Mouse (Mus musculus) left cerebral cortex, adult 18-20 months (tissue): ENCODE measurements around the gene E330034G19Rik. TPM values are rescaled to one million over a fixed set of nuclear protein-coding genes. Genes with fewer than 3 reads are reported as not detected.
A peak's percentile ranks its signal among the peaks of the same experiment; 100 is the strongest.
"Not testable (repeated sequence)": the region's sequence is repeated elsewhere in the genome, so short reads cannot be mapped to it uniquely, and the experiment has no call there.

Experiments
- DNase-seq, 2 experiments: peaks; one replicate each; pipeline ENCODE4 v3.0.0; 2021 to 2022; ENCODE audit warnings: low spot score in 2 of 2, mixed read lengths in 1 of 2
- long read RNA-seq, 2 experiments: library from polyadenylated mRNA; stranded (forward); transcript quantifications; one replicate each; pipeline ENCODE4 v2.0.0; 2021
- total RNA-seq, 2 experiments: library from RNA; stranded (reverse); gene quantifications; 2 replicates each; pipeline ENCODE4 v1.2.3; 2021

Gene E330034G19Rik
- total RNA-seq = not detected
- long read RNA-seq, experiment 1 = 0 reads
- long read RNA-seq, experiment 2 = 0 reads

DNA sequence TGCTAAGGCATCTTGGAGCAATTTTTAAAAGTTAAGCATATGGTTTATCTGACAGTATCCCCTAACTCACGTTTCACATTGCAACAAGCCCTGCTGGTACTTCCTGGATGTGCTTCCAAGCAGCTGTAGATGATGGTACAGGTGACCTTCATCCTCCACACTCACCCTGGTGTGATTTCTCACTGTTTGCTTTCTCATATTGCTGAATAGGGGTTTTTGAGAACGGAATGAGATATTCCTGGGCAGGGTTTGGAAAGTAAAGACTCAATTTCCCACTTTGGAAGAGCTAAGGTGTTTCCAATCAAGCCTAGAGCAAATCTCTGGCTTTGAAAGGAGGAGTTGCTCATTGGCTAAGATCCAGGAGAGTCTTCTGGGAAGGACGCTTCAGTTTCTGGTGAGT, at the start of gene E330034G19Rik:
E330034G19Rik (plus strand) TSS at position 301 of the 400 bp plus-strand sequence.
- no peak for DNase-seq

DNA sequence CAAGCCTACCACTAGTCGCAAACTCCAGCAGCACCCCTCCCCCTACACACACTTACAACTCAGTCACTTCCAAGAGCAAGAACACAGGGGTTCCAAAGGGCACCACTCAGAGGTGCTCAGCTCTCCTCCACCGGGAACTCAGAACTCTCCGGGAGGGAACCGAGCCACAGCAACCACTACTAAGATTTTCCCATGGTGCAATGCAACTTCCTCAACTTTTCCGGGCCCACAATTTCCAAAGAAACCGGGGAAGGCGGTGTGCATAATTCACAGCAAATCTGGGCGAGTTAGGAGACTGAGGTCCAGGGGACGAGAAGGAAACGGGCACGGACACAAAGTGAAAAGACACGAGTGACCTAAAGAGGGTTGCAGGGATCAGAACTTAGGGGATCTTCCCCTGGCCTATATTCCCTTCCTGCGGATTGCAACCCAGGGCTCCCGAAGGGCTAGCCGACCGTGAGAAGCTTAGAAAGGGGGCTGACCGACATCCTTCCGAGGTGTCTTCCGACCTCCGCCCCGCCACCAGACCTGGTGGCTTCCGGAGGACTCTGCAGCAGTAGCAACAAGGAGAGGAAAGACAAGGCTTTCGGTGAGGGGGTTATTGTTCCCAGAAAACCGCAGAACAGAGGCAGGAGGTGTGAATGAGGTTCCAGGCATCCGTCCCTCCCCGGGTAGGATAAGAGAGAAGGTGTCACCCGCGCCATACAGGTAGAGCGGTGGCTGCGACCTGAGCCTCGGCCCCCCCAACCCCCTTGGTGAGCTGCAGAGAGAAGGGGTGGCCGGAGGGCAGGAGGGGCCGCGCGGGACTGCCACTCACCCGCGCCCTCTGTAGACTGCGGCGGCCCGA, 48.5 kb upstream of the E330034G19Rik start:
- peak; percentile 22 to 24 for DNase-seq

DNA sequence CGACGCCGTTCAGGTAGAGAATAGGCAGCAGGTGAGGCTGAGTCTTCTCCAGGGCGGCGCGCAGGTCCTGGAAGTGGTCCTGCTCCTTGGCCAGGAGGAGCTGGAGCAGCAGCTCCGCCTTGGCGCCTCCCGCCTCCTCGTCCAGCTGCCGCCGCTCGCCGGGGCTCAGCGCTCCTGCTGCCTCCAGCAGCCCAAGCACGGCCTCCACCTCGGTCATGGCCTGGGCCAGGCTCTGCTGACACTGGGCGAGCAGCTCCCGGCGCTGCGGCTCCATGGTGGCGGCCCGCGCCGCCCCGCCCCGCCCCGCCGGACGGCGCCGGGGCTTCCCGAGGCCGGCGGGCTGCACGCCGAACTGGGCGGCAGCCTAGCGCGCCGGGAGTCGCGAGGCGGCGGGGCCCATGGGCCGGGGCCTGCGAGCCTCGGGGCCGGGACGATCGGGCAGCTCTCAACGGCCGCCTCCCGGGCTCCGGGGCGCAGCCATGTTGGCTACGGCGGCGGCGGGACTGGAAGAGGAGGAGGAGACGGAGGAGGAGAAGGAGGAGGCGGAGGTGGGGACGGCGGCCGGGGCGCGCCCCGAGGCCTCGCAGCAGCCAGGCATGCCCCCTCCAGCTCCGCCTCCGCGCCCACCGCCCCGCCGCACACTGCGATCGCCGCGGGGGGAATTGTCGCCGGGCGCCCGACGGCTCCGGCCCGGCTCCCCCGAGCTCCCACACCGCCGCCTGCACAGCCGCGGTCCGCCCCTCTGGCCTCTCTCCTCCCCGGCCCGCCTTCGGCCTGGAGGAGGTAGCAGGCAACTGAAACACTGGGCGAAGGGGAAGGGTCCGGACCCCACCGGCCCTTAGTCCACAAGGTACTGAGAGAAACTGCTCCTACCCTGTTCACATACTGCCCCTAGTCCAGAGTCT, 47.6 kb upstream of the E330034G19Rik start, which contains the start of gene Dlg5:
Dlg5 (minus strand) TSS at position 744 of the 905 bp plus-strand sequence.
- DNase-seq = peak; percentile 38 to 56

DNA sequence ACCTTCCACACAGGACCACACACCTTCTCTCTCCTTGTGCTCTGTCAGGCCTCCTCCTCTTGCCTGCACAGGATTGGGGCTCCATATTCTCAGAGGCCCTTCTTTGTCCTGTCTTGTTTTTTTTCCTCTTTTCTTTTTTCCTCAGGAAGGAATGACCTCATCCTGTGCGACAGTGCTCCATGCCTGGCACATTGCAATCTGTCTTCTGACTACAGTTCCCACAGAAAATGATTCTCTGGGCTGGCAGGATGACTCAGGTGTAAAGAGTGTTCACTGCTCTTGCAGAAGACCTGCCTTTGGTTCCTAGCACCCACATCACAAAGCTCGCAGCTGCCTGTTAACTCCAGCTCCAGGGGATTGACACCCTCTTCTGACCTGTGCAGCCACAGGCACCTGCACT, 43.1 kb upstream of the E330034G19Rik start:
- DNase-seq = no peak

DNA sequence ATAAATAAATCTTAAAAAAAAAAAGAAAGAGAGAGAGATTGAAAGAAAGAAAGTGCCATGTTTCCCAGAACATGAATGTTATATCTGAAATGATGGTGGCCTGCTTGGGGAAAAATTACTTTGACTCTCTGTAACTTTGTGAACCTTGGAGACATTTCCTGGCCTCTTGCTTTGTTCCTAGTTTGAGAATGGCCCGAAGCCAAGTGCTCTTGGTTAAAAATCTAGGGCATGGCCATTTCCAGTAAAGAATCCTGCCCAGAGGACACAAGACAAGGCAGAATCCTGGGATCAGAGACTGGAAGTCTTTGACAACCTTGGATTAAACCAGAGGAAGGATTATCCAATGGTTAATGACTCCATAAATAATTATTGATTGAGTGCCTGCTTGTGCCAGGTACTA, 41.7 kb upstream of the E330034G19Rik start:
- DNase-seq = no peak

DNA sequence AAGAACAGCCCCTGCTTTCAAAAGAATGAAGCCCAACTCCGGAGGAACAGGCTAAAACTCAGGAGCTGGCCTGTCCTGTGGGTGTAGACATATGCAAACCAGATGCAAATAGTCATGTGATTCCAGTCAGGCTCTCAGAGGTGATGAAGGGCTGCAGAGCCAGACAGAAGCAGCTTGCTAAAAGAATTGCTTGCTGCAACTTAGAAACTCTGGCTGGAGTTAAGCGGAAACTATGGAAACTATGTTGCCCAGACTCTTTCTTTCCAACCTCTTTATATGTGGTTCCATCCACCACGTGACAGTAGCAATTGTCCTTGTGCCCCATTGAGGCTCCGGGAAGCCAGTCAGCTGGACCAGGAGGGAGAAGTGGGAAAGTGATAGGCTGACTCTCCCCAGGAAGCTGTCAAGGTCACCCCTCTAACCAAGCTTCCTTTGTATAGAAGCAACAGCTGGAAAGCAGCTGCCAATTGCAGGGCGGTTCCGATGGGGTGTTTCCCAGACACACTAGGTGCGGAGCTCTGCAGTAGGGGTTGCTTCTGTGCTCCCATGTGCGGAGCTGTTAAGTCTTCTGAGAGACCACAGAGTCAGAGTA, 39.3 kb upstream of the E330034G19Rik start:
- no peak for DNase-seq

DNA sequence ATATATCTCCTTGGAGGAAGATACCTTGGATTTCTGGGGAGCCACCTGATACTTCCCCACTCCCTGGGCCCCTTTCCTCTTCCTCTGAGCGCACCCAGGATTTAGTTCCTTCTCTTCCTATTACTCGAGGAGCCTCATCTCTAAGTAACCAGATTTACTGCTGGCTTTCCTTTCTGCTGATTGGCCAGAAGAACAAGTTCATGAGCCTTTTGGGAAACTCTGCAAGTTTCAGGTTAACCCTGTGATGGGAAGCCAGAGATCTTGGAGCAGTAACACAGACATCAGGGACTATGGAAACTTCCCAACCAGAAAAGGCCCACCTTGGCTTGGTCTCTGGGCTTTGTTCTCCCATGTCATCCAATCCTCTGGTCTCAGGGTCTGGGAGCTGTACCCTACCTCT, 37.1 kb upstream of the E330034G19Rik start:
- no peak for DNase-seq

DNA sequence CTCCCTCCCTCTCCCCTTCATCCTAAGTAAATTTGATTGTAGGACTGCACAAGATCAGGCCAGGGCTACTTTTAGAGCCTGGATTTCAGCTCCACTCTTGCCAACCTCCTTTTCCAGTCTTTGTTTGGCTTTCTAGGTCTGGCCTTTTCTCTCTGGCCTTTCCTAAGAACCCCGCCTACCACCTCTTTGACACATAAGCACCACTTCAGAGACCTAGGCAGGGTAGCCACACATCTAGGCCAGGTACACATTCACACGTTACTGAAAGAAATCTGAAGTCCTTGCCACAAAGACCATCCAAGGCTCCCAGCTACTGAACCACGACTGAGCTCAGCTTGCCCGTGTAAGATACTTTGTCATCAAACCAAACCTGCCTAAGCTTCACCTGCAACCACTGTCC, 32.6 kb upstream of the E330034G19Rik start:
- DNase-seq = no peak

DNA sequence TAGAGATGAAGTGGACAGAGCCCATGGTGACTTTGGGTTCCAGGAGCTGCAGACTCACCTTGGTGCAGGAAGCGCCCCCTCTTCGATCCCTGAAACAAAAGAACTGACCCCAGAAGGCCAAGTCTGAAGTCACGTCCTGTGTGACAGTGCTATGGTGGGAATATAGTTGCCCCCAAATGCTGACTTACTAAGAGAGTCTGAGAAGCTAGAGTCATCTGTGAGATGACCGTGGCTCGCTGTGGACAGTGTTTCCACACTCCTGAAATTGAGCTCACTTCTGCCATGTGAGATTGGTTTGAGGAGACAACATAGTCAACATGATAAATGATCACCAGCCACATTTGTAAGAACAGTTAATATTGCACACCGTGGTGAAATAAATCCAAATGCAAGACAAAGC, 30.6 kb upstream of the E330034G19Rik start:
- no peak for DNase-seq

DNA sequence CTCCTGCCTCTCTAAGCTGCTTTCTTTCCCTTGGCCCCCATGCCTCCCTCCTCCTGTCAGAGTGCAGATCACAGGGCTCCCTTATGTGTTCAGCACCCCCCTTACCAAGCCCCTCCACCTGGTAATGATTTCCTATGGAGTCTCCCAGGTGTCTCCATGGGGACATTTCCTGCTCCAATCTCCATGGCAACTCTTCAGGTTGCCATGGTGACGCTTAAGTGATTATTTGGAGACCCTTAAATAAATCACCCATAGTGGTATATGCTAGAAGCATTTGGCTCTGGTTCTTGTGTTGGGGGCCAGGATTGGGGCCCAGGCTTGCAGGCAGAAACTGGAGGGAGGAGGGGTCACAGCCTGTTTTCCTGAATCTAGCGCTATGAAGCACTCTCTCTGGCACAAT, 30.1 kb upstream of the E330034G19Rik start:
- no peak for DNase-seq

DNA sequence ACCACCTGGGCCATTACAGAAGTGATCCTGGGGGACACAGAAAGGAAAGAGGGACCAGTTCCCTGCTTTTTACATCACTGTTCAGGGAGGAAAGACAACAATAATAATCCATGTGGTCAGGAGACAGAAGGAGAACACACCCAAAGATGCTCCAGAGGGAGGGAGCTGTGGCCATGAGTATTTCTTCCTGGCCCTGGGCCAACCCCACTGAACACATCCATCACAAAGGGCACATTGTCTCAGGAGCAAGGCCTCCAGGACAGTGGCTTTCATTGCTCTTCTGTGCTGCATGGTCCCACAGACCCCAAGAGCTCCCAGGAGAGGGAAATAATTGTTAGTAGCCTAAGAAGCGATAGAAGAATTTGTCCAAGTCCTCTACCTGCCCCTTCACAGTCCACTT, 23.4 kb upstream of the E330034G19Rik start:
- DNase-seq = no peak

DNA sequence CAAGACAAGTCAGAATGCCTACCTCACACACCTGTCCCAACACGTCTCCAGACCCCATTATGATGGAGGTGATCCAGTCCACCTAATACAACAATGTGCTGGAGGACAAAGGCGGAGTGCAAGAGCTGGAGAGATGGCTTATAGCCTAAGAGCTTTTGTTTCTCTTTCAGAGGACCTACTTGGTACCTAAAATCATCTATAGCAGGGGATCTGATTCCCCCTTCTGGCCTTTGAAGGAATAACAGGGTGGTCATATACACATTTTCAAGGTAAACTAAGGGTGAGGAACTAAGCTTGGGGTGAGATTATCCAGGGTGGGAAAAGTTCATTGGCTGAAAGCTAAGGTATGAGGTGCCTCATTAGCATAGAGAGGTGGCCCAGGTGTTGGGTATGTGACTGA, 19.4 kb upstream of the E330034G19Rik start:
- peak in 1 of 2 experiments; percentile 6 for DNase-seq

DNA sequence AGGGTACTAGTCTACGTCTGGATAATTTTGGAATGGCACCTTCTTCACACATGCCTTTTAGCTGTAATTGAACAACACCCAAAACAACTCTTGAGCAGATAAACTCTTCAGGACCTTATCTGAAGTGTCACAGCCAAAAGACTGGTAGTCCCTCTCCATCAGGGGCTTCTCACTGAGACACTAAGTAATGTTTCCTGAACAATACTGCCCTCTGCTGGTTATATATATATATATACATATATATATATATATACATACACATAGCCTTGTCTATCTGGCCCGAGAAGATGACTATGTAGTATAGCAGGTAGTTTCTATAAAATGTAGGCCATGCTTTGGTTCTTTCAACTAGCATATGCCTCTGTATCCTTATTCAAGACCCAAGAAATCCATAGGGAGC, 17.5 kb upstream of the E330034G19Rik start:
- no peak for DNase-seq

DNA sequence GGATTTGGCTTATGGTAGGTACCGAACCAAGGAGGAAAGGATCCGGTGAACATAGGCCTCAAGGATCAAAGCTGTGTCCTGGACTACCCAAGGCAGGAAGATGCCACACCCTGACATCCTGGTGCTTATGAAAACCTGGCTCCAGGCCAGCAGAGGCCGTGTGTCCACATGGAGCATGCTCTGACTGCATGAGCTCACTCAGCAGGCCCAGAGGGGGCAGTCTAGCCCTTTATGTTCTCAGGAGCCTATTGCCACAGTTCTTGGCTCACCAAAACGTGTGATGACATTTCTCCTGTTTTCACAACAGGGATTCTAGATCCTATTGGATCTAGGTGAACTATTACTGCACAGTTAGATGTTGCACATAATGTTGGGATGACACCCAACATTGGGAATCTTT, 11.7 kb upstream of the E330034G19Rik start:
- no peak for DNase-seq

DNA sequence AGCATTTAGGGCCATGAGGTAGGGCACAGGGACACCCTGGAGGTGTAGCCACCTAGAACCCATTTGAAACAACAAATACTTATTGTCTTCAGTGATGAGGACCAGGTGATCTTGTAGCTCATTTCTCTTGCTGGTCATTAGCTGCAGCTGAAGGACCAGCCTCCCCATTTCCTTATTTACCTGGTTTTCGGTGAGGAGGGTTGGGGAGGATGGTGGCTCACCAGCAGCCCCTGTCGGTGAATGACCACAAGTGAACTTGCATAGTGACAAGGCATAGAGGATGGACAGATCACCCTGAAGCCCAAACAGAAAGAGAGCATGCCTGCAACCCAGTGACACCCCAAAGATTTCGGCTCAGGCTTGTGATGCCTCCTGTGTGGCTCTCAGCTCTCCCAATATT, 10.7 kb upstream of the E330034G19Rik start:
- no peak for DNase-seq

DNA sequence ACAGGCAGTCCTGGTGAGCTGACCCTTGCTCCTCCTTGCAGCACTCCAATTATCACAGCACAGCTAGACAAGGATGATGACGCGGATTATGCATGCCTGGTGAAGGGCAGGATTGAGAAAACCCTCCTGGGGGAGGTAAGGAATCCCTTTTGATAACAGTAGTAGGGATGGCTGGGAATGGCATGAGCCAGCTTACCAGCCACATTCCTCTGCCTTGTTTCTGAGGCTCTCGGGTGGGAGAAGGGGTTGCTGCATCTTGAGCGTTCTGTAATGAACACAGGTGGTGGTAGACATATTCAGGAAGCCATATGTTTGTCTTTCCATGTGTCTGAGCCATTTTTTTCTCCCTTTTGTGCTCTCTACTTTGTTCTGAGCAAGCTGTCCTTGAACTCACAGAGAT, 6.9 kb upstream of the E330034G19Rik start:
- DNase-seq = no peak

DNA sequence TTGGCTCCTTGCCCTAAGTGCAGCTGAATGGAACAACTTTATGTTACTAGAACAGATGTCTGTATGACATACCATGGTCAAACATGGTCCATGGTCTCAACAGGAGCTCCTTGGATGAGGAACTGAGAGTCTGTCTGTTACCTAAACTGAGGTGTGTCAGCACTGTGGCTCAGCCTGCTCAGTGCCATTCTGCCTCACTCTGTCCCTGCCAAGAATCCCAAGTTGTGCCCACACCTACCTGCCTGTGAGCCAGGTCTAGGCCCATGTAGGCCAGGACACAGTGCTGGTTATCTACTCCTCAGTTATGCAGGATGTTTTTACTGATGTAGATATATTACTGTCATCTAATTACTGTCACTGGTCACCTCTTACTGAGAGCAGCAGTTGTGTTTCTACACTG, 2.3 kb upstream of the E330034G19Rik start:
- no peak for DNase-seq

DNA sequence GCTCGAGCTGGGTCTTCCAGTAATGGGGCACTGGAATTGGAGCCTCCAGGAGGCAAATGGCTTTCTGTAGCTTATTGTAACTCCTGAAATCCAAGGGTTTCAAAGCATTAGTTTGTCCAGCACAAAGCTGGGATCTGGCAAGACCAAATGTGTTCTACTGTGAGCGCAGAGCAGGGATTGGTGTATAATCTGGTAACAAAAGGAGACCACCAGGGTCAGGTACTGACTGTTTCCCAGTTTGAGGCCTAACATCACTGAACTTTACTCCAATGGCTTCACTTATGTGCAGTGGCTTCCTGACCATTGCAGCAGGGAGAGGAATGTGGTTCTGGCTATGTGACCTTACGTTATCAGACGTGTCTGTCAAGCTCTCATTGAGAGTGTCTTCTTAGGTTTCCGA, 617 bp downstream of the E330034G19Rik start:
- no peak for DNase-seq

DNA sequence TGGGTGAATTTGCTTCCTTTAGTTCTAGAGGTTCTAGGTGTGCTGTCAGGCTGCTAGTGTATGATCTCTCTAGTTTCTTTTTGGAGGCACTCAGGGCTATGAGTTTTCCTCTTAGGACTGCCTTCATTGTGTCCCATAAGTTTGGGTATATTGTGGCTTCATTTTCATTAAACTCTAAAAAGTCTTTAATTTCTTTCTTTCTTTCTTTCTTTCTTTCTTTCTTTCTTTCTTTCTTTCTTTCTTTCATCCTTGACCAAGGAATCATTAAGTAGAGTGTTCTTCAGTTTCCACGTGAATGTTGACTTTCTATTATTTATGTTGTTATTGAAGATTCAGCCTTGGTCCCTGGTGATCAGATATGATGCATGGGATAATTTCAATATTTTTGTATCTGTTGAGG, 9.1 kb downstream of the E330034G19Rik start:
- DNase-seq = not testable (repeated sequence)

DNA sequence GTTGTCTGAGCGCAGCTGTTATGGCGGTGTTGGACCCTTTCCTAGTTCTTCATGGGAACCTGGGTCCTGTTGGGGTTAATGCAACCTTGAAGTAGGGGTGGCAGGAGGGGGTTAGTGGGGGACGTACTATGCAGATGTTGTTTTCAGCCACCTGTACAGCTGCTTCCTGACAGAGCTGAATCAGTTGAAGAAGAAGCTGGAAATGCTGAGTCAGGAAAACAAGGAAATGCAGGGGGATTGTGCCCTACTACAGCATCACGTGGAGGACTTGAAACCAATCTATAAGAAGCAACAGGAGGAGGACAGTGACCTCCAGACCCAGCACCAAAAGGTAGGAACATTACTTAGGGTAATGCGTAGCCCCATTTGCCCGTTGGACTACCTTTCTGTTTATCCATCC, 13.7 kb downstream of the E330034G19Rik start:
- no peak for DNase-seq

DNA sequence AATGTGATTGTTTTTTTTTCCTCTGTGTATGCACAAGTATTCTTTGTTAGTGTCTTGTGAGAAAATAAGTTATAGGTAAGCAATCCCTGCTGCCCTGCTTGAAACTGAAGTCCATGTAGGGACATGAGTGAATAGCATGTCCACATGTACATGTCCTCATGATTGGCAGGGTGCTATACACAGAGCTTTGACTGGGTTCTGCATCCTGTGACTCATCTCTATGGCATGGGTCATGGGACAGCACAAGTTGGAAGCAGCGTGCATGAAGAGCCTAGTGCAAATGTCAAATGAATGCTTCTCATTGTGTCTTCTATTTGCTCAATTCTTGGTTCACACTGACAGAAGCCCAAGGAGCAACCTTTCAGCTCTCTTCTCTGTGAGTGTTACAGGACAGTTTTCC, 14.1 kb downstream of the E330034G19Rik start:
- DNase-seq = no peak

DNA sequence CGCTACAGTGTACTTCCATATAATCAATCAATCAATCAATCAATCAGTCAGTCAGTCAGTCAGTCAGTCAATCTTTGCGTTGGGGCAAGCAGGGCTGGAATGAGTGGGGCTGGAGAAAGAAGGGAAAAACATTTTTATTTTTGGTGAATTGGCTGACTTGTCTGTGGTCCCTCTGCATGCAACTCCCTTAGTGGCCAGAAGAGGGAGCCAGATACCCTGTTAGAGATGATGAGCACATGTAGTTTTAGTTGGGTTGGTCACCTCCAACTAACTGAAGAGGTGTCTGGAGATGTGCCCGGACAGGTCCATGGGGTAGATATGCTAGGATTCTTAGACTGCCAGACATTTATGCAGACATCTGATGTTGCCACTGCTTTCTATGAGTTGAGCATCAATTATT, 18.1 kb downstream of the E330034G19Rik start:
- peak; percentile 72 to 76 for DNase-seq
